Mouse (Mus musculus): ENCODE measurements around the gene Ddo. TPM values are rescaled to one million over a fixed set of nuclear protein-coding genes. Genes with fewer than 3 reads are reported as not detected.

Gene Ddo
- polyA plus RNA-seq, 1 experiment: not detected

- Histone ChIP-seq H3K9me3 (peaks cover 5% of the 10 kb centered on the region; the same call in 1 of the 2 replicates), H3K4me1 (peaks cover 10% of the 10 kb centered on the region), H3K36me3 (replicated peaks; ENCODE audit: low read length) (no peaks in the 10 kb centered on the region), H3K27me3 (replicated peaks) (peaks cover 36% of the 10 kb centered on the region), H3K4me3 (replicated peaks) (no peak overlapping the region)
- TF ChIP-seq FLI1 (IDR thresholded peaks at IDR 0.05; ENCODE audit: low read length): no peak
- TF ChIP-seq GATA1 (IDR thresholded peaks at IDR 0.05; ENCODE audit: borderline replicate concordance, low read length): no peak
These were observed 52.7 kb downstream of the Ddo start for GRCm38 (mm10) chr10:40682470-40682869.

DNA sequence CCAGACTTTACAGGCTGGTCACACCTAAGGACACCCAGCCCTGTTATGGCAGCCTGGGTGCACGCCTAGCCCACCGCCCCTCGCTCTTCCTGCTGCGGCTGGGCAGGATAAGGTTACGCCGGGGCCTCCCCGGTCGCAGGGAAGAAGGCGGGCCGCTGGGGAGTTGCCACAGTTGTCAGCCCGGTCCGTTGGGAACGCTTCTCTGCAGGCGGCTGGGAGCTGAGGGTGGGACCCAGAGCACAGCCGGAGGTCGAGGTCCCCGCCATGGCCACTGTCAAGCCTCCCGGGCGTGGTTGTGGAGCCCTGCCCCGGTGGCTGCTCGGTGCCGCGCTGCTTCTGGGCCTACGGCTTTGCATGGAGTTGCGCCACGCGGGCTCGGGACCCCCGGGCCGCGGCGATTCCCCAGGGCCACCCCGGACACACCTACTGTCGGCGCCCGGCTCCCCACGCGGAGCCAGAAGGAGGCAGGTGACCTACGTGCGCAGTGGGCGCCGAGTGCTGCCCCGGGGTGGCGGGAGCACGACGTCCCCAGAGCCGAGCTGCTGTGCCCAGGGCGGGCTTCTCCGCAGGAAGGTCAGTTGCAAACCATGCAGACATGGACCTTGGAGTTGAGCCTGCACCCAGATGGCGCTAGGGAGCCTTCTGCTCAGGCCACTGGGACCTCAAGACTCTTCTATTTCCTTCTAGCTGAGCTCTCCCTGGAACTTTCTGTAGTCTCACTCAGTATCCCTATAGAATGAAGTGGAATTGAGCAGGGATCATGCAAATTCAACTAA is 53.5 kb downstream of the Ddo start, which contains the start of gene Mettl24:
TSS of gene Mettl24 (plus strand) at position 191 of the 776 bp plus-strand sequence.
- Histone ChIP-seq H3K36me3 (replicated peaks; ENCODE audit: low read length) (no peaks in the 10 kb centered on the region), H3K4me1 (peaks cover 10% of the 10 kb centered on the region), H3K9me3 (peaks cover 5% of the 10 kb centered on the region; the same call in 1 of the 2 replicates), H3K27me3 (replicated peaks) (peaks cover 36% of the 10 kb centered on the region), H3K4me3 (replicated peaks) (peak within 1 kb of the TSS; percentile 85)
- TF ChIP-seq FLI1 (IDR thresholded peaks at IDR 0.05; ENCODE audit: low read length) (no peak), GATA1 (IDR thresholded peaks at IDR 0.05; ENCODE audit: borderline replicate concordance, low read length) (no peak)

- Histone ChIP-seq H3K4me1 (peaks cover 10% of the 10 kb centered on the region), H3K9me3 (peaks cover 5% of the 10 kb centered on the region; the same call in 1 of the 2 replicates), H3K27me3 (replicated peaks) (peaks cover 36% of the 10 kb centered on the region), H3K4me3 (replicated peaks) (peak overlapping the region; percentile 30), H3K36me3 (replicated peaks; ENCODE audit: low read length) (no peaks in the 10 kb centered on the region)
- TF ChIP-seq FLI1 (IDR thresholded peaks at IDR 0.05; ENCODE audit: low read length) (no peak), GATA1 (IDR thresholded peaks at IDR 0.05; ENCODE audit: borderline replicate concordance, low read length) (no peak)
These were observed 54.0 kb downstream of the Ddo start for GRCm38 (mm10) chr10:40683868-40684253.

DNA sequence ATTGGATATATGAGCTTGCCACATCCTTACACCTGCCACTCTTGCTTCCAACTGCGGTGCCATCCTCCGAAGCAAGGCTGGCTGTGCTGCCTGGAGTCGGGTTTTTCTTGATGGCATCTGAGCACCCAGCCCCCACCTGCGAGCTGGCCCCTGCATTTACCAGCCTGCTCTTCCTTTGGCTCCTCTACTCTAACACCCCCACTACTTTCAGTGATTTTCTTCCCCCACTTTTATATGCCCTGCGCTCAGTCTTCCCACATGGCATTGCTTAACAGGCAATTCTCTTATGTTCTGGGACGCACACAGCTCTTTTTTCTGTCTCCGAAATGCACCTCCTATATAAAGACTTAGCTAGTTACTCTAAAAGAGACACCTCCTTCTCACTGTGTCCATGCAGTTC is 54.5 kb downstream of the Ddo start:
- Histone ChIP-seq H3K4me3 (replicated peaks) (no peak overlapping the region), H3K4me1 (peaks cover 10% of the 10 kb centered on the region), H3K27me3 (replicated peaks) (peaks cover 36% of the 10 kb centered on the region), H3K36me3 (replicated peaks; ENCODE audit: low read length) (no peaks in the 10 kb centered on the region), H3K9me3 (peaks cover 5% of the 10 kb centered on the region; the same call in 1 of the 2 replicates)
- TF ChIP-seq GATA1 (IDR thresholded peaks at IDR 0.05; ENCODE audit: borderline replicate concordance, low read length): no peak
- no peak for TF ChIP-seq FLI1 (IDR thresholded peaks at IDR 0.05; ENCODE audit: low read length)

GRCm38 (mm10) chr10:40685641-40686040 is 55.8 kb downstream of the Ddo start:
- peaks cover 9% of the 10 kb centered on the region for H3K9me3 ChIP-seq
- TF ChIP-seq FLI1 (IDR thresholded peaks at IDR 0.05; ENCODE audit: low read length): no peak
- no peak for TF ChIP-seq GATA1 (IDR thresholded peaks at IDR 0.05; ENCODE audit: borderline replicate concordance, low read length)
- H3K27me3 ChIP-seq (replicated peaks): peaks cover 36% of the 10 kb centered on the region
- no peak overlapping the region for H3K4me3 ChIP-seq (replicated peaks)
- peaks cover 10% of the 10 kb centered on the region for H3K4me1 ChIP-seq
- H3K36me3 ChIP-seq (replicated peaks; ENCODE audit: low read length): no peaks in the 10 kb centered on the region

DNA sequence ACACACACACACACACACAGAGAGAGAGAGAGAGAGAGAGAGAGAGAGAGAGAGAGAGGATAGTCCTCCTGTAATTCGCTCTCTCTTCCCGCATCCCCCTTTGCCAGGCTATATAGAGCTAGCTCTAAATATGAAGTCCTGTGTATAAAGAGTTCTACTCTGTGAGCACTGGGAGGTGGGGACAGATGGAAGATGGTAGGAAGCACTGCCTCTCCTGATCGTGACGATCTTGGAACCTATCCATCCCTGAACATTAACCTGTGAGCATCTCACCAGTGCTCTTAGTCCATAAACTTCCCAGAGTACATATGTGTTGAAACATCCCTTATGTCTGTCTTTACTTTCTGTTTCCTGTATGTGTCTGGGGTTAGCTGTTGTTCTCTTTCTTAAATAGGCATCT is 57.2 kb downstream of the Ddo start:
- TF ChIP-seq FLI1 (IDR thresholded peaks at IDR 0.05; ENCODE audit: low read length) (no peak), GATA1 (IDR thresholded peaks at IDR 0.05; ENCODE audit: borderline replicate concordance, low read length) (no peak)
- Histone ChIP-seq H3K4me3 (replicated peaks) (no peak overlapping the region), H3K27me3 (replicated peaks) (peaks cover 27% of the 10 kb centered on the region), H3K36me3 (replicated peaks; ENCODE audit: low read length) (no peaks in the 10 kb centered on the region), H3K4me1 (peaks cover 10% of the 10 kb centered on the region), H3K9me3 (peaks cover 9% of the 10 kb centered on the region)

DNA sequence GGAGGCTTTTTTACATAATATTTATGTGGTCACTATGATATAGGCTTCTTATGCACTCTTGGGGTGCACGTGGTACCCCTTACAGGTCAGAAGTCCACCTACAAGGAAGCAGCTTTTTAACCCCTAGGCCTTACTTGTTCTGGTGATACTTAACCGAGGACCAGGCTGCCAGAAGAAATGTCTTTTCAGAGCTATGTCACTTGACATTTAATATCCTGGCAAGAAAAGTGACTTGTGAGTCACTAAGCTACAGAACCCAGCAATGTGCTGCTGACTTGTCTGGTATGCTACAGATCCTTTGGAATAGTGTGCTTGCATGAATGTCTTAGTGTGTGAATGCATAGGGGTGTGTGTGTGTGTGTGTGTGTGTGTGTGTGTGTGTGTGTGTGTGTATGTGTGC is 57.6 kb downstream of the Ddo start:
- H3K27me3 ChIP-seq (replicated peaks): peaks cover 24% of the 10 kb centered on the region
- no peak for TF ChIP-seq GATA1 (IDR thresholded peaks at IDR 0.05; ENCODE audit: borderline replicate concordance, low read length)
- TF ChIP-seq FLI1 (IDR thresholded peaks at IDR 0.05; ENCODE audit: low read length): no peak
- H3K36me3 ChIP-seq (replicated peaks; ENCODE audit: low read length): no peaks in the 10 kb centered on the region
- no peak overlapping the region for H3K4me3 ChIP-seq (replicated peaks)
- H3K9me3 ChIP-seq: peaks cover 9% of the 10 kb centered on the region
- H3K4me1 ChIP-seq: peaks cover 10% of the 10 kb centered on the region

- TF ChIP-seq GATA1 (IDR thresholded peaks at IDR 0.05; ENCODE audit: borderline replicate concordance, low read length) (no peak), FLI1 (IDR thresholded peaks at IDR 0.05; ENCODE audit: low read length) (no peak)
- Histone ChIP-seq H3K4me1 (peaks cover 6% of the 10 kb centered on the region), H3K9me3 (peaks cover 9% of the 10 kb centered on the region), H3K36me3 (replicated peaks; ENCODE audit: low read length) (no peaks in the 10 kb centered on the region), H3K27me3 (replicated peaks) (peaks cover 16% of the 10 kb centered on the region), H3K4me3 (replicated peaks) (no peak overlapping the region)
These were observed 58.5 kb downstream of the Ddo start for GRCm38 (mm10) chr10:40688266-40688665.

DNA sequence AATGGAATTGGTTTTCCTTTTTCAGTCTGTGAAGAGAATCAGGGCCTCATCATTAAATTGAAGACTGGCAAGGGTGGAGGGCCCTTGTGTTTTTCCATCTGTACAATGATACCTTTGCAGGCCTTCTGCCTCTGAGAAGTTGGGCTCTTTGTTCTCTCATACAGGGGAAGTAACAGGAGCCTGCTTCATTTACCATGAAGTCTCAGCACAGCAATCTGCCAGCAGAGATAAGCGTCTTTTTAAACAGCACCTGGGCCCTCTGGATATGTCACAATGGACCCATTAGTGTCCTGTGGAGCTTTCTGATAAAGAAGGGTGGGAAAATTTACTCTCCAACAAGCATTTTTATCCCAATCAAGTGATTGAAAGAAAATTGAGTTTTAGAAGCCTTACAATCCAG is 59.1 kb downstream of the Ddo start:
- no peaks in the 10 kb centered on the region for H3K36me3 ChIP-seq (replicated peaks; ENCODE audit: low read length)
- peaks cover 4% of the 10 kb centered on the region; the same call in 1 of the 2 replicates for H3K9me3 ChIP-seq
- TF ChIP-seq GATA1 (IDR thresholded peaks at IDR 0.05; ENCODE audit: borderline replicate concordance, low read length) (no peak), FLI1 (IDR thresholded peaks at IDR 0.05; ENCODE audit: low read length) (no peak)
- peaks cover 10% of the 10 kb centered on the region for H3K27me3 ChIP-seq (replicated peaks)
- no peaks in the 10 kb centered on the region for H3K4me1 ChIP-seq
- H3K4me3 ChIP-seq (replicated peaks): no peak overlapping the region

GRCm38 (mm10) chr10:40698652-40699051 is 68.8 kb downstream of the Ddo start:
- TF ChIP-seq FLI1 (IDR thresholded peaks at IDR 0.05; ENCODE audit: low read length): no peak
- no peak for TF ChIP-seq GATA1 (IDR thresholded peaks at IDR 0.05; ENCODE audit: borderline replicate concordance, low read length)
- Histone ChIP-seq H3K4me1 (peaks cover 4% of the 10 kb centered on the region; the same call in 1 of the 2 replicates), H3K4me3 (replicated peaks) (no peak overlapping the region), H3K27me3 (replicated peaks) (no peaks in the 10 kb centered on the region), H3K36me3 (replicated peaks; ENCODE audit: low read length) (no peaks in the 10 kb centered on the region), H3K9me3 (no peaks in the 10 kb centered on the region)

Data from megakaryocyte, embryonic 14.5 days (primary cell).